Mouse (Mus musculus) inflammation-experienced regulatory T-cells (primary cell): ENCODE measurements around the gene Olfr1251. TPM values are rescaled to one million over a fixed set of nuclear protein-coding genes. Genes with fewer than 3 reads are reported as not detected.

Experiments
- polyA plus RNA-seq, 2 experiments: library from polyadenylated mRNA; unstranded; fragments of 100-300 nt; shearing (Covaris generic); gene quantifications; one replicate each; pipeline ENCODE4 v1.2.1; 2017

The Olfr1251 gene
- polyA plus RNA-seq: not detected

DNA sequence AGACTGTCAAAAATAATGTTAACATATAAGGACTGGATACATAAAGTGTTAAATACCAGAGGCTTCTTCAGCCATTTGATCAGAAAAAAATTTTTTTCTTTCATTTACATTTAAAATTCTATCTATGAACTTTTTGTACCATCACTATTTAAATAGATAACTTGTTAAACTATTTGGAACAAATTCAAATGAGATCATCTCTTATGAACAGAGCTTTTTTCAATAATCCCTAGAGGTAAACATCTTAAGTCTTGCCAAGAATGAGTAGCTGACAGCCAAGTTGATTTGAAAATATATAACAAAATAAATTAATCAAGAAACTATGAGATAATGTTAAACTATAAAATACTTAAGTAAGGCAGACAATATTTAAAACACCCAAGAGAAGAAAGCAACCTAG, at the start of gene Olfr1251:
Gene Olfr1251 (minus strand): TSS at position 101 of the 400 bp plus-strand sequence.

DNA sequence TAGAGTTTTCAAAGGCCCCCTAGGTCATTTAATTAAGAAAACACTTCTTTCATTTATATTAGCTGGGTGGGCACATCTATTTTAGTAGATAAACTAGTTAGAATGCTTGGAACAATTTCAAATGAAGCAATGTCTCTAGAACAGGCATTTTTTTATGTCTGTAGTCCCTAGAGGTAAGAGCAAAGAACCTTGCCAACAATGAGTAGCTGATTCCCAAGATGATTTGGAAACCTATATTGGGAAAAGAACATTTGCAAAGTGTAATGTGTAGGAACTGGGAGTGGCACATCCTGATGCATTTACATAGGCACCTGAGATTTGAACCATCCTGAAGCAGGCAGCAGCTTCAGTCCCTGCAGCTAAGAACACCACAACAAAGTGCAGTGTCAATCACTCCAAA, 10.4 kb downstream of the Olfr1251 start, which contains the start of gene Olfr1250:
Gene Olfr1250 (minus strand): TSS at position 101 of the 400 bp plus-strand sequence.

DNA sequence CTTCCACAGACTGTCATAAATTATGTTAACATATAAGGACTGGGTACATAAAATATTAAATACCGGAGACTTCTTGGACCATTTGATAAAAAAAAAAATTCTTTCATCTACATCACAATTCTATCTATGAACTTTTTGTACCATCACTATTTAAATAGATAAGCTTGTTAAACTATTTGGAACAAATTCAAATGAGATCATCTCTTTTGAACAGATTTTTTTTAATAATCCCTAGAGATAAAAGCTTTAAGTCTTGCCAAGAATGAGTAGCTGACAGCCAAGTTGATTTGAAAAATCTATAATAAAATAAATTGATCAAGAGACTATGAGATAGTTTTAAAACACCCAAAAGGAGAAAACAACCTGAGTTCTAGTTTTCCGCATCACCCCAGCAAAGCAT, 36.9 kb downstream of the Olfr1251 start, which contains the start of gene Olfr1249:
Gene Olfr1249 (minus strand): TSS at position 101 of the 400 bp plus-strand sequence.

DNA sequence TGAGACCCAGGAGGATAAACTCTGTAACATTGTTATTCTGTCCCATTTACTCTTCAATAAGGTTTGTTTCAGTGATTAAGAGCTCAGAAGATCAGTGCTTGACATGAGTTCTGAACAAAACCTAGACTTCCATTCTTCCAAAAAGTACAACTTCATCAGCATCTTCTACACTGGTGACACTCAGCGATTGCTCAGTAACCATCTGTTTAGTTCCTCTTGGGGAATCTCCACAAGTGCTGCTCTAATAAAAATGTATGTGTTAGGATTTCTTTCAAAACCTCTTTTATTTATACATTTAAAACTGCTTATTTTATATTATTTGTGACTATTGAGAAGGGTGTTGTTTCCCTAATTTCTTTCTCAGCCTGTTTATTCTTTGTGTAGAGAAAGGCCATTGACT, 53.6 kb downstream of the Olfr1251 start, which contains the start of gene Olfr1248:
Gene Olfr1248 (minus strand): TSS at position 101 of the 400 bp plus-strand sequence.

Other genes with a start within 250 kb of the Olfr1251 start
- not detected for gene Olfr1240, start 228.9 kb downstream of the Olfr1251 start, polyA plus RNA-seq
- gene Olfr1241, start 184.8 kb downstream of the Olfr1251 start, polyA plus RNA-seq: not detected
- not detected for gene Olfr1242, start 173.6 kb downstream of the Olfr1251 start, polyA plus RNA-seq
- not detected for gene Olfr1243, start 140.4 kb downstream of the Olfr1251 start, polyA plus RNA-seq
- gene Olfr1245, start 93.5 kb downstream of the Olfr1251 start, polyA plus RNA-seq: under 1 TPM; 0.14 to 0.33 TPM
- under 1 TPM in 1 of 2 experiments, not detected in 1; 0.88 TPM for gene Olfr1246, start 78.8 kb downstream of the Olfr1251 start, polyA plus RNA-seq
- gene Olfr1247, start 57.8 kb downstream of the Olfr1251 start, polyA plus RNA-seq: under 1 TPM; 0.11 to 0.39 TPM
- gene Olfr1248, start 53.7 kb downstream of the Olfr1251 start, polyA plus RNA-seq: not detected
- not detected for gene Olfr1249, start 37.0 kb downstream of the Olfr1251 start, polyA plus RNA-seq
- under 1 TPM in 1 of 2 experiments, not detected in 1; 0.09 TPM for gene Olfr1250, start 10.5 kb downstream of the Olfr1251 start, polyA plus RNA-seq
- not detected for gene Olfr1252, start 53.1 kb upstream of the Olfr1251 start, polyA plus RNA-seq
- not detected for gene Olfr1253, start 85.2 kb upstream of the Olfr1251 start, polyA plus RNA-seq
- not detected for gene Olfr1254, start 121.7 kb upstream of the Olfr1251 start, polyA plus RNA-seq
- not detected for gene Olfr1255, start 140.1 kb upstream of the Olfr1251 start, polyA plus RNA-seq
- gene Olfr1256, start 169.6 kb upstream of the Olfr1251 start, polyA plus RNA-seq: not detected
- gene Olfr48, start 176.3 kb upstream of the Olfr1251 start, polyA plus RNA-seq: under 1 TPM in 1 of 2 experiments, not detected in 1; 0.67 TPM
- gene Olfr1257, start 206.5 kb upstream of the Olfr1251 start, polyA plus RNA-seq: not detected